Mouse (Mus musculus) MEL (cell line): ENCODE results near the gene Retn. TPM values are rescaled to one million over a fixed set of nuclear protein-coding genes. Genes with fewer than 3 reads are reported as not detected.

ENCODE experiments used
- DNase-seq: peaks from one replicate; pipeline ENCODE4 v3.0.0; 2011; ENCODE audit warnings: low read depth, low spot score
- H3K27ac ChIP-seq: 2 replicates; pipeline ENCODE4 v1.5.1; 2012; ENCODE audit warnings: low read depth, mild to moderate bottlenecking, control low read depth, low read length, moderate library complexity; ENCODE audit not compliant: control insufficient read depth
- H3K27me3 ChIP-seq, 2 experiments: fragments of 150-350 bp in 1 of 2; sonication (generic) in 1 of 2; 2 replicates each; pipeline ENCODE4 v1.6.1; 2012; ENCODE audit warnings: low read length in 2 of 2, mild to moderate bottlenecking in 2 of 2, improper control_type of control experiment in 1 of 2, moderate library complexity in 1 of 2; ENCODE audit not compliant: insufficient read depth in 2 of 2, control insufficient read depth in 1 of 2
- H3K36me3 ChIP-seq, 2 experiments: 2 replicates each; pipeline ENCODE4 v1.6.1; 2012 to 2014; ENCODE audit warnings: low read length in 2 of 2, improper control_type of control experiment in 1 of 2, inconsistent platforms in 1 of 2, mild to moderate bottlenecking in 1 of 2; ENCODE audit not compliant: insufficient read depth in 2 of 2, control insufficient read depth in 1 of 2
- H3K4me1 ChIP-seq, 2 experiments: fragments of 150-350 bp in 1 of 2; sonication (generic) in 1 of 2; 2 replicates each; pipeline ENCODE4 v1.6.1; 2012; ENCODE audit warnings: low read length in 2 of 2, improper control_type of control experiment in 1 of 2, mild to moderate bottlenecking in 1 of 2; ENCODE audit not compliant: insufficient read depth in 2 of 2, control insufficient read depth in 1 of 2
- H3K4me3 ChIP-seq, 2 experiments: fragments of 150-350 bp in 1 of 2; sonication (generic) in 1 of 2; 2 replicates each; pipeline ENCODE4 v1.5.1; 2012; ENCODE audit warnings: low read depth in 2 of 2, low read length in 2 of 2, mild to moderate bottlenecking in 2 of 2, moderate library complexity in 2 of 2, control low read depth in 1 of 2, improper control_type of control experiment in 1 of 2; ENCODE audit not compliant: control insufficient read depth in 1 of 2, insufficient read depth in 1 of 2
- H3K79me2 ChIP-seq: 2 replicates; pipeline ENCODE4 v1.6.1; 2012; ENCODE audit warnings: mild to moderate bottlenecking, low read length, moderate library complexity; ENCODE audit not compliant: control insufficient read depth, poor library complexity, insufficient read depth
- H3K9ac ChIP-seq: 2 replicates; pipeline ENCODE4 v1.6.1; 2012; ENCODE audit warnings: low read depth, mild to moderate bottlenecking, control low read depth, low read length, moderate library complexity; ENCODE audit not compliant: control insufficient read depth, poor library complexity, severe bottlenecking
- H3K9me3 ChIP-seq: fragments of 150-350 bp; sonication (generic); replicated peaks from 2 replicates; pipeline ENCODE4 v1.6.1; 2012; ENCODE audit warnings: mild to moderate bottlenecking, low read length, improper control_type of control experiment, moderate library complexity; ENCODE audit not compliant: insufficient read depth
- BHLHE40 ChIP-seq: IDR thresholded peaks from 2 replicates; pipeline ENCODE4 v1.6.1; 2012; ENCODE audit warnings: low read depth, mild to moderate bottlenecking, inconsistent platforms, low read length, improper control_type of control experiment, borderline replicate concordance
- CHD1 ChIP-seq: IDR thresholded peaks from 2 replicates; pipeline ENCODE4 v1.6.1; 2012; ENCODE audit warnings: low read depth, mild to moderate bottlenecking, inconsistent platforms, low read length, improper control_type of control experiment
- CTCF ChIP-seq, 3 experiments: IDR thresholded peaks in 2 of 3; conservative IDR thresholded peaks in 1 of 3; 2 replicates each; pipeline ENCODE4 v1.5.1; 2011 to 2012; ENCODE audit warnings: low read length in 3 of 3, low read depth in 2 of 3, mild to moderate bottlenecking in 2 of 3, improper control_type of control experiment in 1 of 3, inconsistent platforms in 1 of 3, mixed read lengths in 1 of 3, moderate library complexity in 1 of 3; ENCODE audit not compliant: control insufficient read depth in 1 of 3, insufficient read depth in 1 of 3, poor library complexity in 1 of 3, severe bottlenecking in 1 of 3
- ELF1 ChIP-seq: IDR thresholded peaks from 2 replicates; pipeline ENCODE4 v1.6.1; 2014; ENCODE audit warnings: low read depth, mild to moderate bottlenecking, inconsistent platforms, low read length, improper control_type of control experiment, moderate library complexity
- EP300 ChIP-seq, 2 experiments: IDR thresholded peaks; 2 replicates each; pipeline ENCODE4 v1.6.1; 2011; ENCODE audit warnings: improper control_type of control experiment in 2 of 2, low read length in 2 of 2, low read depth in 1 of 2, mild to moderate bottlenecking in 1 of 2
- ETS1 ChIP-seq: IDR thresholded peaks from 2 replicates; pipeline ENCODE4 v1.6.1; 2012; ENCODE audit warnings: low read depth, mild to moderate bottlenecking, inconsistent platforms, low read length, improper control_type of control experiment, moderate library complexity
- GABPA ChIP-seq: IDR thresholded peaks from 2 replicates; pipeline ENCODE4 v1.6.1; 2012; ENCODE audit warnings: low read depth, mild to moderate bottlenecking, inconsistent platforms, low read length, improper control_type of control experiment, moderate library complexity
- GATA1 ChIP-seq: IDR thresholded peaks from 2 replicates; pipeline ENCODE4 v1.6.1; 2011; ENCODE audit warnings: low read depth, low read length, improper control_type of control experiment
- HCFC1 ChIP-seq: IDR thresholded peaks from 2 replicates; pipeline ENCODE4 v1.6.1; 2012; ENCODE audit warnings: low read depth, mild to moderate bottlenecking, inconsistent platforms, low read length, improper control_type of control experiment, moderate library complexity
- JUND ChIP-seq: IDR thresholded peaks from 2 replicates; pipeline ENCODE4 v1.6.1; 2011; ENCODE audit warnings: low read depth, mild to moderate bottlenecking, improper control_type of control experiment, low read length
- KAT2A ChIP-seq: conservative IDR thresholded peaks from 2 replicates; pipeline ENCODE4 v1.6.1; 2012; ENCODE audit warnings: low read depth, low read length, improper control_type of control experiment, inconsistent platforms
- MAFK ChIP-seq: IDR thresholded peaks from 2 replicates; pipeline ENCODE4 v1.6.1; 2011; ENCODE audit warnings: low read depth, mild to moderate bottlenecking, low read length, improper control_type of control experiment, borderline replicate concordance
- MAX ChIP-seq: IDR thresholded peaks from 2 replicates; pipeline ENCODE4 v1.6.1; 2011; ENCODE audit warnings: low read length, improper control_type of control experiment
- MAZ ChIP-seq: IDR thresholded peaks from 2 replicates; pipeline ENCODE4 v1.6.1; 2012; ENCODE audit warnings: low read depth, mild to moderate bottlenecking, inconsistent platforms, low read length, improper control_type of control experiment
- MEF2A ChIP-seq: IDR thresholded peaks from 2 replicates; pipeline ENCODE4 v1.6.1; 2014; ENCODE audit warnings: low read depth, mild to moderate bottlenecking, inconsistent platforms, low read length, improper control_type of control experiment; ENCODE audit not compliant: poor library complexity, insufficient replicate concordance, severe bottlenecking; ENCODE audit errors: extremely low read depth
- MXI1 ChIP-seq: IDR thresholded peaks from 2 replicates; pipeline ENCODE4 v1.6.1; 2011; ENCODE audit warnings: mild to moderate bottlenecking, low read depth, low read length, improper control_type of control experiment
- MYB ChIP-seq: IDR thresholded peaks from 2 replicates; pipeline ENCODE4 v1.6.1; 2011; ENCODE audit warnings: mild to moderate bottlenecking, low read depth, low read length, improper control_type of control experiment
- MYC ChIP-seq: IDR thresholded peaks from 2 replicates; pipeline ENCODE4 v1.6.1; 2011; ENCODE audit warnings: low read depth, mild to moderate bottlenecking, low read length, improper control_type of control experiment, moderate library complexity
- NELFE ChIP-seq: IDR thresholded peaks from 2 replicates; pipeline ENCODE4 v1.6.1; 2011; ENCODE audit warnings: low read depth, low read length, improper control_type of control experiment
- NRF1 ChIP-seq: IDR thresholded peaks from 2 replicates; pipeline ENCODE4 v1.6.1; 2014; ENCODE audit warnings: low read depth, mild to moderate bottlenecking, inconsistent platforms, low read length, improper control_type of control experiment, moderate library complexity; ENCODE audit not compliant: poor library complexity, insufficient read depth, severe bottlenecking
- POLR2A ChIP-seq, 2 experiments: IDR thresholded peaks; 2 replicates each; pipeline ENCODE4 v1.6.1; 2011 to 2012; ENCODE audit warnings: low read length in 2 of 2, mild to moderate bottlenecking in 2 of 2, control low read depth in 1 of 2, improper control_type of control experiment in 1 of 2, low read depth in 1 of 2, moderate library complexity in 1 of 2; ENCODE audit not compliant: control insufficient read depth in 1 of 2, insufficient read depth in 1 of 2, poor library complexity in 1 of 2
- POLR2AphosphoS2 ChIP-seq: IDR thresholded peaks from 2 replicates; pipeline ENCODE4 v1.6.1; 2011; ENCODE audit warnings: low read length, improper control_type of control experiment
- POLR2AphosphoS5 ChIP-seq: IDR thresholded peaks from 2 replicates; pipeline ENCODE4 v1.6.1; 2012; ENCODE audit warnings: low read depth, borderline replicate concordance, mild to moderate bottlenecking, inconsistent platforms, low read length, moderate library complexity, mixed read lengths
- RAD21 ChIP-seq: IDR thresholded peaks from 2 replicates; pipeline ENCODE4 v1.6.1; 2011; ENCODE audit warnings: mild to moderate bottlenecking, low read depth, low read length, improper control_type of control experiment
- RCOR1 ChIP-seq: IDR thresholded peaks from 2 replicates; pipeline ENCODE4 v1.6.1; 2012; ENCODE audit warnings: low read depth, mild to moderate bottlenecking, inconsistent platforms, low read length, improper control_type of control experiment
- SIN3A ChIP-seq: IDR thresholded peaks from 2 replicates; pipeline ENCODE4 v1.6.1; 2012; ENCODE audit warnings: low read length, improper control_type of control experiment, inconsistent platforms
- TAL1 ChIP-seq: IDR thresholded peaks from 2 replicates; pipeline ENCODE4 v1.6.1; 2012; ENCODE audit warnings: mild to moderate bottlenecking, inconsistent platforms, low read length, moderate library complexity, mixed read lengths
- TCF12 ChIP-seq: IDR thresholded peaks from 2 replicates; pipeline ENCODE4 v1.6.1; 2014; ENCODE audit warnings: low read depth, mild to moderate bottlenecking, inconsistent platforms, low read length, improper control_type of control experiment, moderate library complexity
- UBTF ChIP-seq: IDR thresholded peaks from 2 replicates; pipeline ENCODE4 v1.6.1; 2012; ENCODE audit warnings: low read depth, mild to moderate bottlenecking, inconsistent platforms, low read length, improper control_type of control experiment, moderate library complexity, borderline replicate concordance; ENCODE audit not compliant: insufficient read depth
- USF1 ChIP-seq: IDR thresholded peaks from 2 replicates; pipeline ENCODE4 v1.6.1; 2014; ENCODE audit warnings: low read depth, mild to moderate bottlenecking, inconsistent platforms, low read length, improper control_type of control experiment, moderate library complexity
- USF2 ChIP-seq, 2 experiments: IDR thresholded peaks; 2 replicates each; pipeline ENCODE4 v1.6.1; 2011 to 2012; ENCODE audit warnings: improper control_type of control experiment in 2 of 2, low read length in 2 of 2, borderline replicate concordance in 1 of 2, inconsistent platforms in 1 of 2, low read depth in 1 of 2, mild to moderate bottlenecking in 1 of 2; ENCODE audit not compliant: insufficient read depth in 1 of 2
- ZC3H11A ChIP-seq: IDR thresholded peaks from 2 replicates; pipeline ENCODE4 v1.6.1; 2012; ENCODE audit warnings: low read depth, mild to moderate bottlenecking, inconsistent platforms, low read length, improper control_type of control experiment
- ZMIZ1 ChIP-seq: IDR thresholded peaks from 2 replicates; pipeline ENCODE4 v1.6.1; 2012; ENCODE audit warnings: low read depth, mild to moderate bottlenecking, inconsistent platforms, low read length, improper control_type of control experiment, moderate library complexity
- ZNF384 ChIP-seq: IDR thresholded peaks from 2 replicates; pipeline ENCODE4 v1.6.1; 2012; ENCODE audit warnings: low read depth, mild to moderate bottlenecking, inconsistent platforms, low read length, improper control_type of control experiment
- polyA plus RNA-seq, 2 experiments: library from polyadenylated mRNA; stranded (reverse) in 1 of 2; unstranded in 1 of 2; fragments of >175 nt in 1 of 2; fragments of >200 nt in 1 of 2; gene quantifications; 2 replicates each; pipeline versions ENCODE4 v1.2.1 to v1.2.4; 2012; ENCODE audit warnings: low replicate concordance in 2 of 2, low read depth in 1 of 2; ENCODE audit not compliant: insufficient read length in 2 of 2, insufficient read depth in 1 of 2, missing spikeins in 1 of 2
- total RNA-seq: library from RNA; depleted of rRNA; stranded (reverse); fragments of 300-350 nt; gene quantifications from 2 replicates; pipeline ENCODE4 v1.2.3, GENCODE M21; 2012

The Retn gene
- total and polyA plus RNA-seq, 3 experiments, result 0.23 to 1.1 TPM; not detected in 1

DNA sequence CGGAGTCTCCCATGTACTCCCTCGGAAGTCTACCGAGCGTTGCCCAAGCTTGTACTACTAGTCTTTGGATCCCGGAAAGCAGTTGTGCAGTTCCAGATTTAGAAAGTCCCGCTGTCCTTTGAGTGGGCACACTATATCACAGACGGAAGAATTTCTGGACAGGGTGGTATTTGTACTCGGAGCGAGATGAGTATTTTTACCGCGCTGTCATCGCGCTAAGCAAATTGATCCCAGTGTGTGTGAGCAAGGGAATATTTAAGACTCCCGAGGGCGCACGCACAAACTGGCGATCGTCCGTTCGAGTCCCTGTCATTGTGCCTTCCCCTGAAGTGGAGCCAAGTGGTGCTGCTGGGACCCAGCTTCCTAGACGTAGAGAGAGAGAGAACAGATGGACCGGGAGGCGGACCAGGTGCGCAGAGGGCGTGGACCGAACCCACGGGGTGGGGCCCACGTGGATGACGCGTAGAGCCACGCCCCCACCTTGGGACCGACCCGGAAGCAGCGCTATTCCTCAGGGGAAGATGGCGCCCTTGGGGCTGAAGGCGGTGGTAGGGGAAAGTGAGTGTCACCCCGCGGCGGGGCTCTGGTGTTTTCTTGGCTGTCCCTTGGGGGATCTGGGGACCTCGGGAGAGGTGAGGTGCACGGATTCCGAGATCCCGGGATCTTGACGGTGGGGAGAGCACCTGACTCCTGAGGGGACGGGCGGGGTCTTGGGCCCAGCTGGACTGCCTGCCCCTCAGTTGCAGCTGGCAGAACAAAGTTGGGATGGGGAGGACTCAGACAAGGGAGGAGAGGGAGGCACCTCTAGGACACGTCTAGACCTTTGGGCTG is 24.7 kb upstream of the Retn start, which contains the start of gene Stxbp2:
TSS of gene Stxbp2 (plus strand) at position 309 of the 831 bp plus-strand sequence.
- Histone ChIP-seq H3K9me3 (no peaks in the 10 kb centered on the region), H3K4me1 (peaks cover 10 to 18% of the 10 kb centered on the region in 2 experiments)
- peak; percentile 88 for DNase-seq
- TF ChIP-seq KAT2A (no peak), CTCF (IDR thresholded peaks at IDR 0.05 in 2 of 3, conservative IDR thresholded peaks at IDR 0.05 in 1 of 3; ENCODE audit: control insufficient read depth in 1 of 3, insufficient read depth in 1 of 3, low read depth in 2 of 3, low read length in 3 of 3, poor library complexity in 1 of 3, severe bottlenecking in 1 of 3) (no peak), RAD21 (no peak), NRF1 (peak; percentile 45; the same call in 1 of the 2 replicates), POLR2AphosphoS2 (peak; percentile 74; the same call in 1 of the 2 replicates), ETS1 (peak; percentile 16; the same call in 1 of the 2 replicates), UBTF (no peak), POLR2A (IDR thresholded peaks at IDR 0.05; ENCODE audit: control insufficient read depth in 1 of 2, insufficient read depth in 1 of 2, low read depth in 1 of 2, low read length in 2 of 2, poor library complexity in 1 of 2) (peak; percentile 81 to 84), USF1 (peak; percentile 71), ZMIZ1 (peak; percentile 60; the same call in 1 of the 2 replicates), BHLHE40 (no peak; the same call in 1 of the 2 replicates), CHD1 (no peak), USF2 (IDR thresholded peaks at IDR 0.05; ENCODE audit: borderline replicate concordance in 1 of 2, insufficient read depth in 1 of 2, low read depth in 1 of 2, low read length in 2 of 2) (no peak), EP300 (IDR thresholded peaks at IDR 0.05; ENCODE audit: low read depth in 1 of 2, low read length in 2 of 2) (no peak), MAX (peak; percentile 75), MAFK (no peak), JUND (no peak), ELF1 (peak; percentile 98), HCFC1 (peak; percentile 71), GATA1 (no peak), MYC (0 out of 2 replicates have a peak, but pooled peaks have one; percentile 3), ZC3H11A (no peak), MYB (0 out of 2 replicates have a peak, but pooled peaks have one; percentile 30), MAZ (peak; percentile 52; the same call in 1 of the 2 replicates), MEF2A (no peak), RCOR1 (no peak), GABPA (no peak), ZNF384 (no peak), POLR2AphosphoS5 (no peak), TAL1 (no peak), MXI1 (peak; percentile 68; the same call in 1 of the 2 replicates), NELFE (peak; percentile 74), TCF12 (peak; percentile 68), SIN3A (peak; percentile 58)

More for the DNA sequence above, 24.7 kb upstream of the Retn start, which contains the start of gene Stxbp2:
- Histone ChIP-seq H3K36me3 (peaks cover 3 to 24% of the 10 kb centered on the region in 2 experiments; a peak in 3 of 4 replicates), H3K27me3 (no peaks in the 10 kb centered on the region), H3K9ac (peak within 1 kb of the TSS; percentile 85), H3K79me2 (peaks cover 11% of the 10 kb centered on the region), H3K27ac (peak within 1 kb of the TSS; percentile 20), H3K4me3 (peak within 1 kb of the TSS; percentile 85 to 87)
